Mouse (Mus musculus): ENCODE data around the gene Camta2.

DNA sequence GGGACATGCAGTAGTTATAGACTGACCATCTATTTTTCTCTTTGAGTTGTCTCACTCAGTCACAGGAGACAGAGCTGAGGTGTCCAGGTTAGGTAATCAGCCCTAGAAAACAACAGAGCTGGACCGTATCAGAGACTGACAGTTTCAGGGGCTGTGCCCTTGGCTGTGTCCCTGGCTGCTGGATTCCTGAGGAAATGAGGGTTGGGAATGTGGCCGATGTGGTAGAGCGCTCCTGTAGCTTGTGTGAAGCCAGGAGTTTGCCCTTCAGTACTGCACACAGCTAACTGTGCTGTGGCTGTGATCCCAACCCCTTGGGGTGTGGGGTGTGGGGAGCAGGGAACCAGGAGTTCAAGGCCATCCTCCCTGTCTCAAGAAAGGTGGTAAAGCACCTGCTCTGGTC, 33.2 kb upstream of the Camta2 start:
- no peak for TF ChIP-seq CTCF (IDR thresholded peaks at IDR 0.05; ENCODE audit: low read depth)
- no peak for TF ChIP-seq EP300 (IDR thresholded peaks at IDR 0.05; ENCODE audit: low read depth)
